In genomic region chr5:31242191-31242590, GRCm38 (mm10) we compare ENCODE assay signal across 9 mouse cellular contexts. TPM values are rescaled to one million over a fixed set of nuclear protein-coding genes. Genes with fewer than 3 reads are reported as not detected.
DNase-seq lines count a peak whose midpoint lies in the region; ATAC-seq and TF ChIP-seq lines count a peak whose summit lies in the region.
"Had no signal": no experiment of that assay in that cellular context is flagged by ENCODE, and none has a peak within 500 bp of the region (broad histone marks: within the 10 kb centered on the region; RNA-seq: fewer than 3 reads in every experiment).

No protein-coding gene starts in this region.

- H3K27ac ChIP-seq in heart, adult 2 months, result peak overlapping the region; percentile 98; the same call in 1 of the 2 replicates
- H3K27ac ChIP-seq in forebrain, postnatal 0 days (ENCODE audit: low read depth, low read length), result no peak overlapping the region
- peak overlapping the region; percentile 97; the same call in 1 of the 2 replicates for H3K27ac ChIP-seq in liver, embryonic 15.5 days (replicated peaks)

- no peak for TF ChIP-seq EP300 in heart, adult 2 months (IDR thresholded peaks at IDR 0.05; ENCODE audit: insufficient read depth, low read depth, low read length)

- peaks cover 1% of the 10 kb centered on the region; the same call in 1 of the 2 replicates for H3K79me2 ChIP-seq in heart, adult 2 months (replicated peaks; ENCODE audit: control insufficient read depth, insufficient read depth, low read length)

- no peak for TF ChIP-seq CTCF in heart, adult 2 months (IDR thresholded peaks at IDR 0.05)
- no peak for TF ChIP-seq CTCF in E14TG2a.4 (conservative IDR thresholded peaks at IDR 0.05; ENCODE audit: low read length)
- TF ChIP-seq CTCF in forebrain, postnatal 0 days (IDR thresholded peaks at IDR 0.05; ENCODE audit: low read depth), result no peak

- no peaks in the 10 kb centered on the region for H3K27me3 ChIP-seq in heart, adult 2 months (ENCODE audit: control insufficient read depth, insufficient read depth, low read length)
- H3K27me3 ChIP-seq in E14TG2a.4 (ENCODE audit: insufficient read depth, low read length), result no peaks in the 10 kb centered on the region; the same call in 1 of the 2 replicates
- no peaks in the 10 kb centered on the region for H3K27me3 ChIP-seq in forebrain, postnatal 0 days (ENCODE audit: insufficient read depth, low read length)
- no peaks in the 10 kb centered on the region for H3K27me3 ChIP-seq in liver, embryonic 15.5 days

- peak overlapping the region; percentile 92 for H3K4me3 ChIP-seq in heart, adult 2 months
- peak overlapping the region; percentile 99 for H3K4me3 ChIP-seq in E14TG2a.4 (replicated peaks; ENCODE audit: low read length)
- peak overlapping the region; percentile 97 for H3K4me3 ChIP-seq in forebrain, postnatal 0 days (ENCODE audit: low read depth, low read length)
- H3K4me3 ChIP-seq in liver, embryonic 15.5 days (replicated peaks), result peak overlapping the region; percentile 98

- peak overlapping the region; percentile 43 for H3K9ac ChIP-seq in heart, adult 2 months (ENCODE audit: low read depth, low read length)
- H3K9ac ChIP-seq in forebrain, postnatal 0 days, result peak overlapping the region; percentile 90
- H3K9ac ChIP-seq in liver, embryonic 15.5 days, result peak overlapping the region; percentile 99

- H3K9me3 ChIP-seq in E14TG2a.4 (ENCODE audit: low read length), result no peaks in the 10 kb centered on the region
- no peaks in the 10 kb centered on the region for H3K9me3 ChIP-seq in forebrain, postnatal 0 days (ENCODE audit: low read length)
- H3K9me3 ChIP-seq in liver, embryonic 15.5 days (replicated peaks), result no peaks in the 10 kb centered on the region

- intact Hi-C loops in heart, adult 2 months (cut with DNase I), result loop anchor here (5.0 kb wide), 1 partner anchor 1610 kb away; the partner anchor contains the start of gene Prr14l

- peak overlapping the region; percentile 76 for H3K4me2 ChIP-seq in forebrain, postnatal 0 days (ENCODE audit: low read depth)
- peak overlapping the region; percentile 95 for H3K4me2 ChIP-seq in liver, embryonic 15.5 days

- DNase-seq in heart, adult 2 months, result no peak
- no peak for DNase-seq in heart, adult 9 months (ENCODE audit: low spot score in 2 of 2)
- no peak for DNase-seq in forebrain, postnatal 0 days
- DNase-seq in ovary, postnatal 14 days (ENCODE audit: low spot score), result no peak
- DNase-seq in c-Kit-positive CD71-positive TER-119-positive erythroid progenitor cells, embryonic 14.5 days (ENCODE audit: low spot score), result no peak
- DNase-seq in layer of hippocampus, adult 18-20 months (ENCODE audit: low spot score in 2 of 2), result no peak
- DNase-seq: kidney, adult 9 months had no signal

- H3K36me3 ChIP-seq in heart, adult 2 months (ENCODE audit: control insufficient read depth, insufficient read depth, low read length), result peaks cover 15% of the 10 kb centered on the region
- H3K36me3 ChIP-seq in E14TG2a.4 (ENCODE audit: insufficient read depth, low read length), result peaks cover 34% of the 10 kb centered on the region
- H3K36me3 ChIP-seq in forebrain, postnatal 0 days (ENCODE audit: insufficient read depth), result peaks cover 35% of the 10 kb centered on the region
- H3K36me3 ChIP-seq in liver, embryonic 15.5 days (replicated peaks), result peaks cover 37% of the 10 kb centered on the region

- no peak for ATAC-seq in forebrain, postnatal 0 days
- ATAC-seq in liver, embryonic 15.5 days (ENCODE audit: insufficient read depth), result no peak

- peaks cover 6% of the 10 kb centered on the region for H3K4me1 ChIP-seq in heart, adult 2 months (ENCODE audit: control insufficient read depth, insufficient read depth, low read length)
- peaks cover 14% of the 10 kb centered on the region for H3K4me1 ChIP-seq in E14TG2a.4 (replicated peaks; ENCODE audit: low read depth, low read length)
- H3K4me1 ChIP-seq in forebrain, postnatal 0 days (ENCODE audit: insufficient read depth), result peaks cover 7% of the 10 kb centered on the region; the same call in 1 of the 2 replicates
- peaks cover 19% of the 10 kb centered on the region for H3K4me1 ChIP-seq in liver, embryonic 15.5 days (replicated peaks)

- no peak for TF ChIP-seq POLR2A in heart, adult 2 months (IDR thresholded peaks at IDR 0.05; ENCODE audit: insufficient read depth, low read depth, low read length)

- 9% methylated on average over 10 of the region's 10 CpGs for WGBS in heart, adult 2 months
- 16% methylated on average over 10 of the region's 10 CpGs for WGBS in forebrain, postnatal 0 days
- 27% methylated on average over 10 of the region's 10 CpGs for WGBS in liver, embryonic 15.5 days (ENCODE audit: insufficient replicate concordance)

RNA-seq across cellular contexts. Expression of gene Gm9970, which starts 1.2 kb away (rescaled TPM):
- total RNA-seq in heart, adult 2 months (2021), result not detected
- 0.31 TPM in 1 of 2 replicates, not detected in the other for polyA plus RNA-seq in heart, adult 2 months (2012; rRNA removed)
- 0.62 and 0.92 TPM in 2 replicates for total RNA-seq in forebrain, postnatal 0 days (2014; rRNA removed)
- polyA plus RNA-seq in forebrain, postnatal 0 days (2015; fragmentation: Nextera tagmentation; extraction: Ambion mirVana), result 0.29 and 0.51 TPM in 2 replicates
- 0.23 TPM in 1 of 2 replicates, not detected in the other for polyA plus RNA-seq in liver, embryonic 15.5 days (2015; fragmentation: Nextera tagmentation; extraction: Ambion mirVana)
- total RNA-seq in layer of hippocampus, adult 18-20 months (2021), result not detected

RNA-seq across cellular contexts. Expression of gene Nrbp1, which starts 1.5 kb away (rescaled TPM):
- 10 to 100 TPM; 75.9 to 80.3 TPM for total RNA-seq in heart, adult 2 months (2021)
- 151 and 165 TPM in 2 replicates for polyA plus RNA-seq in heart, adult 2 months (2012; rRNA removed)
- 106 and 132 TPM in 2 replicates for total RNA-seq in forebrain, postnatal 0 days (2014; rRNA removed)
- 127 and 133 TPM in 2 replicates for polyA plus RNA-seq in forebrain, postnatal 0 days (2015; fragmentation: Nextera tagmentation; extraction: Ambion mirVana)
- polyA plus RNA-seq in liver, embryonic 15.5 days (2015; fragmentation: Nextera tagmentation; extraction: Ambion mirVana), result 47.5 and 48.1 TPM in 2 replicates
- 10 to 100 TPM; 83.8 to 86.3 TPM for total RNA-seq in layer of hippocampus, adult 18-20 months (2021)

RNA-seq across cellular contexts. Expression of gene Krtcap3, which starts 9.3 kb away (rescaled TPM):
- 1 to 10 TPM; 1.2 to 1.5 TPM for total RNA-seq in heart, adult 2 months (2021)
- polyA plus RNA-seq in heart, adult 2 months (2012; rRNA removed), result 6.4 and 7.2 TPM in 2 replicates
- 2.6 and 8.6 TPM in 2 replicates for total RNA-seq in forebrain, postnatal 0 days (2014; rRNA removed)
- 2.2 and 2.5 TPM in 2 replicates for polyA plus RNA-seq in forebrain, postnatal 0 days (2015; fragmentation: Nextera tagmentation; extraction: Ambion mirVana)
- 3.9 and 4.9 TPM in 2 replicates for polyA plus RNA-seq in liver, embryonic 15.5 days (2015; fragmentation: Nextera tagmentation; extraction: Ambion mirVana)
- 1 to 10 TPM; 2.2 to 4.0 TPM for total RNA-seq in layer of hippocampus, adult 18-20 months (2021)

RNA-seq across cellular contexts. Expression of gene Ppm1g, which starts 21.7 kb away (rescaled TPM):
- 10 to 100 TPM; 51.1 to 60.8 TPM for total RNA-seq in heart, adult 2 months (2021)
- polyA plus RNA-seq in heart, adult 2 months (2012; rRNA removed), result 26.6 and 35.1 TPM in 2 replicates
- 93.4 and 102 TPM in 2 replicates for total RNA-seq in forebrain, postnatal 0 days (2014; rRNA removed)
- polyA plus RNA-seq in forebrain, postnatal 0 days (2015; fragmentation: Nextera tagmentation; extraction: Ambion mirVana), result 156 and 175 TPM in 2 replicates
- 110 and 117 TPM in 2 replicates for polyA plus RNA-seq in liver, embryonic 15.5 days (2015; fragmentation: Nextera tagmentation; extraction: Ambion mirVana)
- 10 to 100 TPM; 69.6 to 73.3 TPM for total RNA-seq in layer of hippocampus, adult 18-20 months (2021)

RNA-seq across cellular contexts. Expression of gene Zfp513, which starts 40.1 kb away (rescaled TPM):
- 1 to 10 TPM; 6.6 to 8.1 TPM for total RNA-seq in heart, adult 2 months (2021)
- 12.7 and 14.2 TPM in 2 replicates for polyA plus RNA-seq in heart, adult 2 months (2012; rRNA removed)
- 6.7 and 10.9 TPM in 2 replicates for total RNA-seq in forebrain, postnatal 0 days (2014; rRNA removed)
- polyA plus RNA-seq in forebrain, postnatal 0 days (2015; fragmentation: Nextera tagmentation; extraction: Ambion mirVana), result 10.8 and 11.8 TPM in 2 replicates
- 2.6 and 3.1 TPM in 2 replicates for polyA plus RNA-seq in liver, embryonic 15.5 days (2015; fragmentation: Nextera tagmentation; extraction: Ambion mirVana)
- total RNA-seq in layer of hippocampus, adult 18-20 months (2021), result 10 to 100 TPM; 27.1 to 28.2 TPM

Comparison
In these comparisons a context has a peak if more than half of its experiments do, and no peak if none do; other contexts are left out.
1. H3K9ac ChIP-seq: peak in every context shown above with its lines; median percentile 99 in liver, embryonic 15.5 days; 90 in forebrain, postnatal 0 days; 43 in heart, adult 2 months.